Mouse (Mus musculus): Measurements from ENCODE around the gene Tmem39b.

DNA sequence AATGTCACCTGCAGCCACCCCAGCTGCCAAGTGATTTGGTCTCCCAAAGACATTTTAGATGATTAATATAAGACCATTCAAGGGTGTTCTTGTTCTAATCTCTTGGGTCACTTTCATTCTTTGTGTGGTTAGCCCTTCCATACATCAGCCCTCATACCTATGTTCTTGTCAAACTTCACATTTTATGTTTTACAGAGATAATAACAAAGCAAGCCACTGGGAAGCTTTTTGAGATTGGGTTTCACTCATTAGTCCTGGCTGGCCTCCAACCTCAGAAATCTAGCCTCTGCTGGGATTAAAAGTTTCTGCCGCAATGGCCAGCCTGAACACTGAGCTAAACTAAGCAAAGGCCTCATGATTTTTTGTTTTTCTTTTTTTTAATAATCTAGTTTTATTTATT is 3.6 kb upstream of the Tmem39b start:
- TF ChIP-seq POLR2A (IDR thresholded peaks at IDR 0.05; ENCODE audit: extremely low read depth, insufficient read depth, low read length) (no peak), CTCF (IDR thresholded peaks at IDR 0.05; ENCODE audit: extremely low read depth, insufficient read depth, low read length) (no peak)
